Mouse (Mus musculus): ENCODE results near the gene Fam78a.
"Not testable (repeated sequence)": the region's sequence is repeated elsewhere in the genome, so short reads cannot be mapped to it uniquely, and the experiment has no call there.

Gene Fam78a

GRCm38 (mm10) chr2:32043836-32044235 is 40.8 kb downstream of the Fam78a start:
- DNase-seq (ENCODE audit: low spot score) = peak; percentile 52

DNA sequence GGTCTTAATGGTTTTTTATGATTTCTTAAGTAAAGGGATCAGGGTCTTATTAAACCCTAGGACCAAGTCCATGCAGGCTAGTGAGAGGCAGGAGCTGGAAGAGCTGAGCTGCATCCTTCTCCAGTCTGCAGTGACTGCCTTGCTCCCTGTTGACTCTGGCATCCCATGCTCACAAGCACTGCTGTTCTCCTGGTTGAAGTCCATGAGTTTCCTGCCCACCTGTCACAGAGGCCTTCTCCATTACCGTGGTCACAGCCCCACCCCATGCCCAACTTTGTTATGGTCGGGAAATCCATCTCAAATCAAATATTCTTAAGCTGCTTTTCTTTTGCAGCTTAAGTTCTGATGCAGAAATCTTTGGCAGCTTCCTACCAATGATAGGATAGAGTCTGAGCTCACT is 43.6 kb downstream of the Fam78a start:
- no peak for DNase-seq (ENCODE audit: low spot score)

GRCm38 (mm10) chr2:32040646-32041045 is 44.0 kb downstream of the Fam78a start:
- DNase-seq (ENCODE audit: low spot score) = not testable (repeated sequence)

DNA sequence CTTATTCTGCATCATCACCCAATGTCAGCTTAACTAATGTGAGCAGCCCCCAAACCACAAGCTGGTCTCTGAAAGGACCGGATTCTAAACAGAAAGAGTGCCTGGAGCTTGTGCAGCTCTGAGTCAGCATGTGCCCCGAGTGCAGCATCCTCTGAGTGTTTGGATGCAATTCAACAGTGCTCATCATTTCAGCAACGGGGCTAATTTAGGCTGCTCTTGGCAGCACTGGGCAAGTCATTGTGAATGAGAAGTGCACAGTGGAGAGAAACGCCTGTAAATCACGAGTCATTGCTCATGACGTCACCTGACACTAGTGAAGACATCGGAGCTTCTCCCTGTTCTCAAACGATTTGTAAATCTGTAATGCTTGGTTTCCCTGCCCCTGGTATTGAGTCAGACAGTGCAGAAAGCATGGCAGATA is 46.0 kb downstream of the Fam78a start:
- DNase-seq (ENCODE audit: low spot score) = no peak

GRCm38 (mm10) chr2:32037279-32037858 is 47.3 kb downstream of the Fam78a start:
- DNase-seq (ENCODE audit: low spot score) = no peak

- no peak for DNase-seq (ENCODE audit: low spot score)
Measured at GRCm38 (mm10) chr2:32034206-32034605, 50.5 kb downstream of the Fam78a start.

DNA sequence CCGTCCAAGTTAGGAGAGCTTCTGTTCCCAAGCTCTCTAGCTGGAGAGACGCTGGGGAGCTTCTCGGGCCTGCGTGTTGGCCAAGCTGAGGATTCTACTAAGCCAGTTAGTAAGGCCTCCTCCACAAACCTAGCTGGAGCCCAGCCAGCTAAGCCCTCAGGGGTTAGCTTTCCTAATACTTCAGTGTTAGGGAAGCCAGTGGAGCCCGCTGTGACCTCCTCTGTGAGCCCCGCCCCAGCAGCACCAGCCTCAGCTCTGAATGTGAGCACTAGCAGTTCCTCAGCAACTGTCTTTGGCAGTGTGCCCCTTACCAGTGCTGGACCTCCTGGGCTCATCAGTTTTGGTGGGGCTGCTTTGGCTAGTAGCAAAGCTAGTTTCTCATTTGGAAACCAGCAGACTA is 51.2 kb downstream of the Fam78a start:
- peak; percentile 60 for DNase-seq (ENCODE audit: low spot score)

DNA sequence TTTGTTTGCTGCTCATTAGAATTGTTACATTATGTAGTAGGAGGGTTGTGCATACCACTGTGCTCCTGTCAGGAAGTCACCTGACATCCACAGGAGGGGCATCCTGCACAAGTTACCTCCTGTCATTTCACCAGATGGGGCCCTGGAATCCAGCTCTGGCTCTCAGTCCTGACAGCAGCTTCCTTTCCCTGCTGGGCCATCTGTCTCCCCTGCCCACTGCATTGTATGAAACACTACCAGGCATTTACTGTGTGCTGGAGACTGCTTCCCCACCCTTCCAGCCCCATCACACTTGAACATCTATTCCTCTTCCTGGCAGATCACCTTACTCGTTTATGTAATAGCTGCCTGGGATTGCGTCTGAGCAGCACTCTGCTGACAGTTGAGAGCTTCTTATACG is 55.0 kb downstream of the Fam78a start:
- DNase-seq (ENCODE audit: low spot score) = no peak

GRCm38 (mm10) chr2:32024372-32024771 is 60.3 kb downstream of the Fam78a start:
- no peak for DNase-seq (ENCODE audit: low spot score)

GRCm38 (mm10) chr2:32020229-32020628 is 64.4 kb downstream of the Fam78a start:
- DNase-seq (ENCODE audit: low spot score) = no peak

DNA sequence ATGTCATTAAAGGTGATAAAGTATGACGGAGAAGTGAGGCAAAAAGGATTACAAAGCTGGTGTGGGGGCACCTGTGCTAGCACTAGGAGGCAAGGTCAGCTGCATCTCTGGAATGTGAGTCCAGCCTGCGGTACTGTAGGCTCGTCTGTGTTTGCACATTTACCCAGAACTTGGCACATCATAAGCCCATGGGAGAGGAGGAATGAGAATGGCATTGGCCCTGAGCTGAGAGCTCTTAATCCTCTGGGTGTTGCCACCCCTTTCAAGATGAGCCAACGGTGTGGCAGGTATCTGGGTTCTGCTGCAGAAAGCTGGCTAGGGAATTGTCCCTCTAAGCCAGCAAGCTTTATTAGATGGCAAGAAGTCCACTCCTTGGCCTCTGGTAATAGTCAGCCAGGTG is 65.0 kb downstream of the Fam78a start:
- no peak for DNase-seq (ENCODE audit: low spot score)

DNA sequence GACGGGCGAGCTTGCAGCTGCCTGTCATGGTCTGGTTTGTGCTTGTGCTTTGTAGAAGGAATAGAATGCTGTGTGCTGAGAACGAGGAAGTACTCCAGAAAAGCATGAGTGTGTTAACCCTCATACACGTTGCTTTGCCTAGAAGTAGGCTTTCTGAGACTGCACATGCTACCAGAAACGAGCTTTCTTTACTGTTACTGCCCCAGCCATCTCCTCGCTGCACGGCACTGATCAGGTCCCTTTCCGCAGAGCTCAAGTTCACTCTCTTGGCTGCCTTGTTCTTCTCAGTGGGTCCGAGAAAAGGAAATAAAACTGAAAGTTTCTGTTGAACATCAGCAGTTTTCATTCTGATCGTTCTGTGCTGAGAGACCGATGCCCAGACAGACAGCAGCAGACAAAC is 75.9 kb downstream of the Fam78a start:
- DNase-seq (ENCODE audit: low spot score) = no peak

DNA sequence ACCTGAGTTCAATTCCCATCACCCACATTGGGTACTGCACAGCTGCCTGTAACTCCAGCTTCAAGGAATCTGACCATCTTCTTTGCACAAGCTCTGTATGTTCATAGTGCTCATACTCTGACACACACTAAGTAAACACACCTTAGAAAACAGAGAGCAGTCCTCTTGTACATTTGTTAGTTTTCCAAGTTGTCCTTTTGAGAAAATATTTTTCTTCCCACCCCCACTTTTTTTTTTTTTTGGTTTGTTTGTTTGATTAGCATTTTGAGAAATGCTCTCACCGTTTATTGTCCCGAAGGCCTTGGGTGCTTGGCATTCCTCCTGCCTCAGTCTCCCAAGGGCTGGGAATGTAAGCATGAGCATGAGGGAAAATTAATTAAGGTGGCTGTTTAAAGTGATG is 76.3 kb downstream of the Fam78a start:
- no peak for DNase-seq (ENCODE audit: low spot score)
